Mouse (Mus musculus): ENCODE results near the gene Ovgp1. TPM values are rescaled to one million over a fixed set of nuclear protein-coding genes. Genes with fewer than 3 reads are reported as not detected.

Ovgp1 gene
- polyA plus RNA-seq, 1 experiment: 3.9 TPM

- H3K27ac ChIP-seq (ENCODE audit: control insufficient read depth, insufficient read depth, low read length): no peak overlapping the region
- 82% methylated on average over 1 of the region's 1 CpGs for WGBS
- DNase-seq: no peak
- peaks cover 23% of the 10 kb centered on the region for H3K36me3 ChIP-seq (ENCODE audit: control insufficient read depth, insufficient read depth, low read length)
- no peaks in the 10 kb centered on the region for H3K27me3 ChIP-seq (ENCODE audit: control insufficient read depth, insufficient read depth, low read length)
- peaks cover 7% of the 10 kb centered on the region for H3K4me1 ChIP-seq (replicated peaks; ENCODE audit: control insufficient read depth, insufficient read depth, low read length)
- no peak overlapping the region for H3K4me3 ChIP-seq (ENCODE audit: control insufficient read depth, insufficient read depth, low read length)
- no peak for TF ChIP-seq POLR2A (IDR thresholded peaks at IDR 0.05; ENCODE audit: control insufficient read depth, extremely low read depth, insufficient read depth, low read length, poor library complexity)
These were observed 16.3 kb upstream of the Ovgp1 start for GRCm38 (mm10) chr3:105957235-105957634.

- H3K36me3 ChIP-seq (ENCODE audit: control insufficient read depth, insufficient read depth, low read length): peaks cover 22% of the 10 kb centered on the region
- no peaks in the 10 kb centered on the region for H3K27me3 ChIP-seq (ENCODE audit: control insufficient read depth, insufficient read depth, low read length)
- DNase-seq: no peak
- 48% methylated on average over 5 of the region's 5 CpGs for WGBS
- no peak for TF ChIP-seq CTCF (IDR thresholded peaks at IDR 0.05; ENCODE audit: borderline replicate concordance, control insufficient read depth, extremely low read depth, insufficient read depth, low read length, poor library complexity)
- no peak for TF ChIP-seq POLR2A (IDR thresholded peaks at IDR 0.05; ENCODE audit: control insufficient read depth, extremely low read depth, insufficient read depth, low read length, poor library complexity)
- H3K4me3 ChIP-seq (ENCODE audit: control insufficient read depth, insufficient read depth, low read length): no peak overlapping the region
- H3K4me1 ChIP-seq (replicated peaks; ENCODE audit: control insufficient read depth, insufficient read depth, low read length): peaks cover 7% of the 10 kb centered on the region
- no peak overlapping the region for H3K27ac ChIP-seq (ENCODE audit: control insufficient read depth, insufficient read depth, low read length)
These were observed 15.3 kb upstream of the Ovgp1 start for GRCm38 (mm10) chr3:105958204-105958603.

GRCm38 (mm10) chr3:105958974-105959580 lies 14.4 kb upstream of the Ovgp1 start, which contains the start of gene Wdr77:
Wdr77 (plus strand) TSS chr3:105959369.
- peak within 1 kb of the TSS; percentile 80 for H3K4me3 ChIP-seq (ENCODE audit: control insufficient read depth, insufficient read depth, low read length)
- peaks cover 7% of the 10 kb centered on the region for H3K4me1 ChIP-seq (replicated peaks; ENCODE audit: control insufficient read depth, insufficient read depth, low read length)
- H3K27ac ChIP-seq (ENCODE audit: control insufficient read depth, insufficient read depth, low read length): peak within 1 kb of the TSS; percentile 69
- TF ChIP-seq POLR2A (IDR thresholded peaks at IDR 0.05; ENCODE audit: control insufficient read depth, extremely low read depth, insufficient read depth, low read length, poor library complexity): peak; percentile 97
- TF ChIP-seq CTCF (IDR thresholded peaks at IDR 0.05; ENCODE audit: borderline replicate concordance, control insufficient read depth, extremely low read depth, insufficient read depth, low read length, poor library complexity): no peak
- H3K27me3 ChIP-seq (ENCODE audit: control insufficient read depth, insufficient read depth, low read length): no peaks in the 10 kb centered on the region
- peaks cover 17% of the 10 kb centered on the region for H3K36me3 ChIP-seq (ENCODE audit: control insufficient read depth, insufficient read depth, low read length)
- peak; percentile 94 for DNase-seq
- WGBS: under 1% methylated on average over 52 of the region's 52 CpGs

- WGBS: 1% methylated on average over 26 of the region's 26 CpGs
- peak overlapping the region; percentile 80 for H3K4me3 ChIP-seq (ENCODE audit: control insufficient read depth, insufficient read depth, low read length)
- peaks cover 7% of the 10 kb centered on the region for H3K4me1 ChIP-seq (replicated peaks; ENCODE audit: control insufficient read depth, insufficient read depth, low read length)
- H3K27me3 ChIP-seq (ENCODE audit: control insufficient read depth, insufficient read depth, low read length): no peaks in the 10 kb centered on the region
- peaks cover 22% of the 10 kb centered on the region for H3K36me3 ChIP-seq (ENCODE audit: control insufficient read depth, insufficient read depth, low read length)
- no peak; the same call in 1 of the 2 replicates for TF ChIP-seq CTCF (IDR thresholded peaks at IDR 0.05; ENCODE audit: borderline replicate concordance, control insufficient read depth, extremely low read depth, insufficient read depth, low read length, poor library complexity)
- DNase-seq: no peak
- no peak overlapping the region for H3K27ac ChIP-seq (ENCODE audit: control insufficient read depth, insufficient read depth, low read length)
These were observed 13.9 kb upstream of the Ovgp1 start for GRCm38 (mm10) chr3:105959585-105959984.

- Histone ChIP-seq H3K4me1 (replicated peaks; ENCODE audit: control insufficient read depth, insufficient read depth, low read length) (peaks cover 7% of the 10 kb centered on the region), H3K36me3 (ENCODE audit: control insufficient read depth, insufficient read depth, low read length) (peaks cover 22% of the 10 kb centered on the region), H3K27ac (ENCODE audit: control insufficient read depth, insufficient read depth, low read length) (peak within 1 kb of the TSS; percentile 69), H3K27me3 (ENCODE audit: control insufficient read depth, insufficient read depth, low read length) (no peaks in the 10 kb centered on the region), H3K4me3 (ENCODE audit: control insufficient read depth, insufficient read depth, low read length) (peak within 1 kb of the TSS; percentile 80)
- no peak for DNase-seq
- TF ChIP-seq POLR2A (IDR thresholded peaks at IDR 0.05; ENCODE audit: control insufficient read depth, extremely low read depth, insufficient read depth, low read length, poor library complexity): no peak
- 18% methylated on average over 6 of the region's 6 CpGs for WGBS
These were observed 13.5 kb upstream of the Ovgp1 start, which contains the start of gene Atp5f1 for GRCm38 (mm10) chr3:105959999-105960398. Atp5f1 (minus strand) TSS chr3:105960099.

- TF ChIP-seq POLR2A (IDR thresholded peaks at IDR 0.05; ENCODE audit: control insufficient read depth, extremely low read depth, insufficient read depth, low read length, poor library complexity) (no peak), CTCF (IDR thresholded peaks at IDR 0.05; ENCODE audit: borderline replicate concordance, control insufficient read depth, extremely low read depth, insufficient read depth, low read length, poor library complexity) (no peak)
- Histone ChIP-seq H3K27ac (ENCODE audit: control insufficient read depth, insufficient read depth, low read length) (no peak overlapping the region), H3K36me3 (ENCODE audit: control insufficient read depth, insufficient read depth, low read length) (peaks cover 26% of the 10 kb centered on the region), H3K4me3 (ENCODE audit: control insufficient read depth, insufficient read depth, low read length) (no peak overlapping the region), H3K27me3 (ENCODE audit: control insufficient read depth, insufficient read depth, low read length) (no peaks in the 10 kb centered on the region), H3K4me1 (replicated peaks; ENCODE audit: control insufficient read depth, insufficient read depth, low read length) (peaks cover 7% of the 10 kb centered on the region)
- DNase-seq: peak; percentile 23
- WGBS: 95% methylated on average over 2 of the region's 2 CpGs
These were observed 12.8 kb upstream of the Ovgp1 start for GRCm38 (mm10) chr3:105960700-105961099.

GRCm38 (mm10) chr3:105971831-105972446 lies 1.6 kb upstream of the Ovgp1 start:
- Histone ChIP-seq H3K27ac (ENCODE audit: control insufficient read depth, insufficient read depth, low read length) (no peak overlapping the region), H3K4me3 (ENCODE audit: control insufficient read depth, insufficient read depth, low read length) (no peak overlapping the region), H3K36me3 (ENCODE audit: control insufficient read depth, insufficient read depth, low read length) (peaks cover 15% of the 10 kb centered on the region), H3K27me3 (ENCODE audit: control insufficient read depth, insufficient read depth, low read length) (no peaks in the 10 kb centered on the region), H3K4me1 (replicated peaks; ENCODE audit: control insufficient read depth, insufficient read depth, low read length) (no peaks in the 10 kb centered on the region)
- no peak for TF ChIP-seq CTCF (IDR thresholded peaks at IDR 0.05; ENCODE audit: borderline replicate concordance, control insufficient read depth, extremely low read depth, insufficient read depth, low read length, poor library complexity)
- TF ChIP-seq POLR2A (IDR thresholded peaks at IDR 0.05; ENCODE audit: control insufficient read depth, extremely low read depth, insufficient read depth, low read length, poor library complexity): no peak
- DNase-seq: no peak
- 95% methylated on average over 5 of the region's 5 CpGs for WGBS
